Mouse (Mus musculus): Measurements from ENCODE around the gene Tenm2. TPM values are rescaled to one million over a fixed set of nuclear protein-coding genes. Genes with fewer than 3 reads are reported as not detected.

Tenm2 gene
- total and polyA plus RNA-seq, 3 experiments = not detected

DNA sequence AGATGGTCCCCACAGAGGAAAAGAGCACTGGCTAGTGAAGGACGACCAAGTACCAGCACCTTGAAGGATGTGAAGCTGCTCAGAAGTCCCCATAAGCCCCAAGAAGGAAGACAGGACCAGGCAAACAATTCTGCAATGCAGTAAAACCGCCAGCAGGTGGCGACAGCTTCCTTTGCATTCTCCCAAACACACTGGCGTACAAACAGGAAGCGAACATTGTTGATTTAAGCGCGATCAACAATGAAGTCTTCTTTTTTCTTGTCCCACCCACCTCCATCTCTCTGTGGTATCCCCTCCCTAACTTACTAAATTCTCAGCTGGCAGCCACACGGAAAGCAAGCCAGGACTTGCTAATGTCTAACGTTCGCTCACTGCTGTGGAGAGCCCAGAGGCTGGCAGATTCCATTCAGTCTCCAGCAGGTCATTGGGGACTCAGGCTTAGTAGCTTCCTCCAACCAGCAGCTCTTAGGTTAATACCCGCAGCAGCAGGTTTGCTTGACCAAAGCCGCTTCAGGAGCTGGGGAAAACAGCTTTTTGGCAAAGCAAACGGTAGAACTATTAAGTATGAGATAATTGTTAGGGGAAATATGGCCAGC is 1190.0 kb downstream of the Tenm2 start:
- no peak overlapping the region for H3K27ac ChIP-seq (ENCODE audit: control insufficient read depth, low read depth, low read length)
- H3K4me1 ChIP-seq (ENCODE audit: control insufficient read depth in 1 of 2, insufficient read depth in 2 of 2, low read length in 2 of 2) = no peaks in the 10 kb centered on the region
- H3K36me3 ChIP-seq (ENCODE audit: control insufficient read depth in 1 of 2, insufficient read depth in 2 of 2, low read length in 2 of 2) = no peaks in the 10 kb centered on the region
- no peak overlapping the region for H3K4me3 ChIP-seq (ENCODE audit: control insufficient read depth in 1 of 2, insufficient read depth in 1 of 2, low read depth in 2 of 2, low read length in 2 of 2)
- H3K9me3 ChIP-seq (replicated peaks; ENCODE audit: insufficient read depth, low read length) = no peaks in the 10 kb centered on the region
- H3K9ac ChIP-seq (ENCODE audit: control insufficient read depth, low read depth, low read length, poor library complexity, severe bottlenecking) = no peak overlapping the region
- H3K27me3 ChIP-seq (ENCODE audit: control insufficient read depth in 1 of 2, insufficient read depth in 2 of 2, low read length in 2 of 2) = no peaks in the 10 kb centered on the region
- TF ChIP-seq SMC3 (IDR thresholded peaks at IDR 0.05; ENCODE audit: low read depth, low read length) (peak; percentile 80), ZKSCAN1 (IDR thresholded peaks at IDR 0.05; ENCODE audit: low read depth, low read length) (no peak), ELF1 (IDR thresholded peaks at IDR 0.05; ENCODE audit: low read depth, low read length) (no peak), NRF1 (IDR thresholded peaks at IDR 0.05; ENCODE audit: insufficient read depth, low read depth, low read length, poor library complexity, severe bottlenecking) (no peak), HCFC1 (IDR thresholded peaks at IDR 0.05; ENCODE audit: low read depth, low read length) (no peak), MEF2A (IDR thresholded peaks at IDR 0.05; ENCODE audit: extremely low read depth, insufficient replicate concordance, low read depth, low read length, poor library complexity, severe bottlenecking) (no peak), MYC (IDR thresholded peaks at IDR 0.05; ENCODE audit: low read depth, low read length) (no peak), GATA1 (IDR thresholded peaks at IDR 0.05; ENCODE audit: low read depth, low read length) (no peak), CTCF (IDR thresholded peaks at IDR 0.05 in 2 of 3, conservative IDR thresholded peaks at IDR 0.05 in 1 of 3; ENCODE audit: control insufficient read depth in 1 of 3, insufficient read depth in 1 of 3, low read depth in 2 of 3, low read length in 3 of 3, poor library complexity in 1 of 3, severe bottlenecking in 1 of 3) (peak; percentile 79 to 90 (median 86)), MAX (IDR thresholded peaks at IDR 0.05; ENCODE audit: low read length) (no peak), ZC3H11A (IDR thresholded peaks at IDR 0.05; ENCODE audit: low read depth, low read length) (peak; percentile 74), BHLHE40 (IDR thresholded peaks at IDR 0.05; ENCODE audit: borderline replicate concordance, low read depth, low read length) (no peak), USF2 (IDR thresholded peaks at IDR 0.05; ENCODE audit: borderline replicate concordance in 1 of 2, insufficient read depth in 1 of 2, low read depth in 1 of 2, low read length in 2 of 2) (no peak), RAD21 (IDR thresholded peaks at IDR 0.05; ENCODE audit: low read depth, low read length) (peak; percentile 89), EP300 (IDR thresholded peaks at IDR 0.05; ENCODE audit: low read depth in 1 of 2, low read length in 2 of 2) (no peak), TCF12 (IDR thresholded peaks at IDR 0.05; ENCODE audit: low read depth, low read length) (no peak)
- H3K79me2 ChIP-seq (ENCODE audit: control insufficient read depth, insufficient read depth, low read length, poor library complexity) = no peaks in the 10 kb centered on the region
- DNase-seq (ENCODE audit: low read depth, low spot score) = peak; percentile 65

DNA sequence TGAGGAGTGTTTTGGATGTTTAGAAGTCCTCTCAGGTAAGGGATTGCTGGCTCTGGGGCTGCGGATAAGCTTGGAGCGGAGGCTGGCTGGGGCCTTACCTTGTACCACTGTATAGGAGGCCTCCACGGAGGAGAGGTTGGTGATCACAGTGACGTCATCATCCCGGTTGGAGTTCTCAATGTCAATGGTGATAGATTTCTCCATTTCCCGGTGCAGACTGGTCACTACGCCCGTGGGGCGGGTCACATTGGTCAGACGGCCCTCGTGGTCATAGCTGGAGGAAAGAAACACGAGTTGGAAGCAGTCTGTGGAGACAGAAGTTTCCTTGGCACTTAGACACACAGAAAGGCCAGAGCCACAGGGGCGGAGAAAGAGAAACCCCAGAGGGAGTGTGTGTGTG is 1194.4 kb downstream of the Tenm2 start:
- no peak overlapping the region for H3K4me3 ChIP-seq (ENCODE audit: control insufficient read depth in 1 of 2, insufficient read depth in 1 of 2, low read depth in 2 of 2, low read length in 2 of 2)
- no peaks in the 10 kb centered on the region for H3K4me1 ChIP-seq (ENCODE audit: control insufficient read depth in 1 of 2, insufficient read depth in 2 of 2, low read length in 2 of 2)
- H3K27ac ChIP-seq (ENCODE audit: control insufficient read depth, low read depth, low read length) = no peak overlapping the region
- no peaks in the 10 kb centered on the region for H3K79me2 ChIP-seq (ENCODE audit: control insufficient read depth, insufficient read depth, low read length, poor library complexity)
- H3K9me3 ChIP-seq (replicated peaks; ENCODE audit: insufficient read depth, low read length) = no peaks in the 10 kb centered on the region
- no peaks in the 10 kb centered on the region for H3K27me3 ChIP-seq (ENCODE audit: control insufficient read depth in 1 of 2, insufficient read depth in 2 of 2, low read length in 2 of 2)
- no peaks in the 10 kb centered on the region for H3K36me3 ChIP-seq (ENCODE audit: control insufficient read depth in 1 of 2, insufficient read depth in 2 of 2, low read length in 2 of 2)
- TF ChIP-seq MAFK (IDR thresholded peaks at IDR 0.05; ENCODE audit: borderline replicate concordance, low read depth, low read length) = no peak
- no peak for TF ChIP-seq MYB (IDR thresholded peaks at IDR 0.05; ENCODE audit: low read depth, low read length)
- no peak for TF ChIP-seq CTCF (IDR thresholded peaks at IDR 0.05 in 2 of 3, conservative IDR thresholded peaks at IDR 0.05 in 1 of 3; ENCODE audit: control insufficient read depth in 1 of 3, insufficient read depth in 1 of 3, low read depth in 2 of 3, low read length in 3 of 3, poor library complexity in 1 of 3, severe bottlenecking in 1 of 3)
- no peak for TF ChIP-seq ZC3H11A (IDR thresholded peaks at IDR 0.05; ENCODE audit: low read depth, low read length)
- no peak for TF ChIP-seq ZMIZ1 (IDR thresholded peaks at IDR 0.05; ENCODE audit: low read depth, low read length)
- no peak for TF ChIP-seq EP300 (IDR thresholded peaks at IDR 0.05; ENCODE audit: low read depth in 1 of 2, low read length in 2 of 2)
- TF ChIP-seq MEF2A (IDR thresholded peaks at IDR 0.05; ENCODE audit: extremely low read depth, insufficient replicate concordance, low read depth, low read length, poor library complexity, severe bottlenecking) = no peak
- TF ChIP-seq MYC (IDR thresholded peaks at IDR 0.05; ENCODE audit: low read depth, low read length) = no peak
- TF ChIP-seq USF1 (IDR thresholded peaks at IDR 0.05; ENCODE audit: low read depth, low read length) = no peak
- TF ChIP-seq ZNF384 (IDR thresholded peaks at IDR 0.05; ENCODE audit: low read depth, low read length) = no peak
- no peak for TF ChIP-seq POLR2AphosphoS2 (IDR thresholded peaks at IDR 0.05; ENCODE audit: low read length)
- no peak for TF ChIP-seq TBP (IDR thresholded peaks at IDR 0.05; ENCODE audit: low read depth, low read length)
- TF ChIP-seq POLR2A (IDR thresholded peaks at IDR 0.05; ENCODE audit: control insufficient read depth in 1 of 2, insufficient read depth in 1 of 2, low read depth in 1 of 2, low read length in 2 of 2, poor library complexity in 1 of 2) = no peak
- TF ChIP-seq HCFC1 (IDR thresholded peaks at IDR 0.05; ENCODE audit: low read depth, low read length) = no peak
- TF ChIP-seq UBTF (IDR thresholded peaks at IDR 0.05; ENCODE audit: borderline replicate concordance, insufficient read depth, low read depth, low read length) = no peak
- TF ChIP-seq KAT2A (conservative IDR thresholded peaks at IDR 0.05; ENCODE audit: low read depth, low read length) = no peak
- DNase-seq (ENCODE audit: low read depth, low spot score) = no peak
- no peak overlapping the region for H3K9ac ChIP-seq (ENCODE audit: control insufficient read depth, low read depth, low read length, poor library complexity, severe bottlenecking)

All from MEL (cell line).